Mouse (Mus musculus) brain, embryonic 14.5 days (tissue): Measurements from ENCODE around the gene Als2.

Source experiments
- CTCF ChIP-seq: fragments of 200-500 bp; IDR thresholded peaks from 2 replicates; pipeline ENCODE4 v1.5.1; 2012; ENCODE audit warnings: inconsistent platforms, mild to moderate bottlenecking, moderate library complexity, borderline replicate concordance; ENCODE audit not compliant: insufficient read depth, insufficient read length; ENCODE audit errors: extremely low read depth
- POLR2A ChIP-seq: fragments of 200-500 bp; IDR thresholded peaks from 2 replicates; pipeline ENCODE4 v1.6.1; 2012; ENCODE audit warnings: mild to moderate bottlenecking, inconsistent platforms, borderline replicate concordance; ENCODE audit not compliant: poor library complexity, insufficient read depth, insufficient read length, severe bottlenecking; ENCODE audit errors: extremely low read depth

GRCm38 (mm10) chr1:59212076-59212779, 24.8 kb downstream of the Als2 start:
- TF ChIP-seq CTCF (no peak), POLR2A (no peak)
